Mouse (Mus musculus) ES-E14 (cell line): ENCODE measurements around the gene Fiz1. TPM values are rescaled to one million over a fixed set of nuclear protein-coding genes. Genes with fewer than 3 reads are reported as not detected.
A peak's percentile ranks its signal among the peaks of the same experiment; 100 is the strongest.

Experiments
- DNase-seq: peaks from one replicate; pipeline ENCODE4 v3.0.0-alpha.2; 2013; ENCODE audit warnings: low read depth, low spot score
- H3K27ac ChIP-seq: 2 replicates; pipeline ENCODE4 v1.5.1; 2012; ENCODE audit warnings: low read depth, mild to moderate bottlenecking, low read length, moderate library complexity, mixed read lengths; ENCODE audit not compliant: poor library complexity, insufficient read depth, severe bottlenecking
- H3K36me3 ChIP-seq: 2 replicates; pipeline ENCODE4 v1.6.1; 2012; ENCODE audit warnings: mild to moderate bottlenecking, low read length, moderate library complexity, mixed read lengths; ENCODE audit not compliant: control insufficient read depth, poor library complexity, insufficient read depth, severe bottlenecking
- H3K4me1 ChIP-seq, 2 experiments: fragments of 150-350 bp in 1 of 2; sonication (generic) in 1 of 2; 2 replicates each; pipeline ENCODE4 v1.6.1; 2012; ENCODE audit warnings: low read length in 2 of 2, mild to moderate bottlenecking in 1 of 2, mixed read lengths in 1 of 2; ENCODE audit not compliant: control insufficient read depth in 2 of 2, insufficient read depth in 2 of 2, poor library complexity in 1 of 2
- H3K4me3 ChIP-seq, 2 experiments: fragments of 150-350 bp in 1 of 2; sonication (generic) in 1 of 2; 2 replicates each; pipeline ENCODE4 v1.5.1; 2012; ENCODE audit warnings: low read length in 2 of 2, low read depth in 1 of 2, mild to moderate bottlenecking in 1 of 2, mixed read lengths in 1 of 2; ENCODE audit not compliant: insufficient read depth in 1 of 2, poor library complexity in 1 of 2, severe bottlenecking in 1 of 2
- H3K9ac ChIP-seq: 2 replicates; pipeline ENCODE4 v1.6.1; 2012; ENCODE audit warnings: low read depth, mild to moderate bottlenecking, low read length, mixed read lengths; ENCODE audit not compliant: poor library complexity, insufficient read depth, severe bottlenecking
- H3K9me3 ChIP-seq: fragments of 150-350 bp; sonication (generic); 2 replicates; pipeline ENCODE4 v1.6.1; 2012; ENCODE audit warnings: low read depth, mild to moderate bottlenecking, low read length; ENCODE audit not compliant: control insufficient read depth, insufficient read depth
- CHD2 ChIP-seq: IDR thresholded peaks from 2 replicates; pipeline ENCODE4 v1.6.1; 2014; ENCODE audit warnings: mild to moderate bottlenecking, low read depth, low read length, inconsistent platforms
- HCFC1 ChIP-seq: IDR thresholded peaks from 2 replicates; pipeline ENCODE4 v1.6.1; 2012; ENCODE audit warnings: low read length, inconsistent platforms, borderline replicate concordance; ENCODE audit not compliant: insufficient read depth
- MAFK ChIP-seq: IDR thresholded peaks from 2 replicates; pipeline ENCODE4 v1.6.1; 2014; ENCODE audit warnings: mild to moderate bottlenecking, low read depth, low read length, inconsistent platforms; ENCODE audit not compliant: insufficient read depth
- ZC3H11A ChIP-seq: IDR thresholded peaks from 2 replicates; pipeline ENCODE4 v1.6.1; 2012; ENCODE audit warnings: low read depth, mild to moderate bottlenecking, inconsistent platforms, low read length, borderline replicate concordance
- ZNF384 ChIP-seq: IDR thresholded peaks from 2 replicates; pipeline ENCODE4 v1.6.1; 2012; ENCODE audit warnings: low read depth, low read length, inconsistent platforms
- in situ Hi-C, 2 experiments: fragments of 600-800 bp; cut with MboI; formaldehyde crosslinking; loops; one replicate each; pipeline ENCODE4 v1.15.1; 2025; ENCODE audit warnings: low sequenced_read_pairs in 2 of 2, inconsistent platforms in 1 of 2; ENCODE audit not compliant: unreplicated experiment in 2 of 2
- total RNA-seq: library from RNA; depleted of rRNA; stranded (reverse); fragments of 300-350 nt; gene quantifications from 2 replicates; pipeline ENCODE4 v1.2.3, GENCODE M21; 2012

Gene Fiz1
- total RNA-seq, 1 experiment, result 47.4 TPM

- H3K27ac ChIP-seq, result no peak overlapping the region
- no peak for DNase-seq
Observed at GRCm38 (mm10) chr7:5056651-5057263, 42.3 kb upstream of the Fiz1 start.

DNA sequence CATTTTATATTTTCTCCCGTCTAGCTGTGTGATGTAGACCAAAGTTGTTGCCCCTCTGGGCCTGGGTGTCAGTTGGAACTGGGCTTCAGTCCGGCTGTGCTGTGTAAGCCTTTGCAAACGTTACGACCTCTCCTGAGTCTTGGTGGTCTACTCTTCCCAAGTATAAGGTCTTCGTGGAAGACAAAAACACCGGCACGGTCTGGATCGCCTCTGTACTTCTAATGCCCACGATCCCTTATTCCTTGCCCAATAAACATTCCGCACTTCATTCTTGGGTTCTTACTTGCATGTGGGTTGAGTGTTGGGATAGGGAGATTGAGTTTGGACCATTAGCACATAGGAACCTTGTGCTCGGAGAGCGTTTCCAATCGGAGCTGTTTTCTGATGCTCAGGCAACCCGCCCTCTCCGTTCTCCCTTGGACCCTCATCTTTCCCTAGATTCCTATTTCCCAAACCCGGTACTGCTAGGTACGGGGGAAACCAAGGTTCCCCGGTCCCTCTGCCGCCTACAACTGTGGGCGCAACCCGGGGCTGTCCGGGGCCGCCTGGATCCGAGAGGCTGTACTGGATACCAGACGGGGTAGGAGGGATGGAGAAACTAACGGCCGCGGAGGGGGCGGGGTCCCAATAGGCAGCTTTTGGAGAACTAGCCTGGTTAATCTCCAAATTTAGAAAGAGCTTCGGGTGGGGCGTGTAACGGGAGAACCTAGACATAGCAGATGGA lies 39.1 kb upstream of the Fiz1 start:
- TF ChIP-seq HCFC1 (peak; percentile 61; the same call in 1 of the 2 replicates), CHD2 (no peak)
- DNase-seq, result no peak
- H3K9ac ChIP-seq, result peak overlapping the region; percentile 70; the same call in 1 of the 2 replicates
- H3K27ac ChIP-seq, result no peak overlapping the region
- no peaks in the 10 kb centered on the region for H3K9me3 ChIP-seq
- in situ Hi-C loops, result no loop called here
- H3K4me3 ChIP-seq, result peak overlapping the region; percentile 68 to 86
- no peaks in the 10 kb centered on the region for H3K36me3 ChIP-seq
- peaks cover 3 to 11% of the 10 kb centered on the region in 2 experiments; a peak in 1 of 4 replicates for H3K4me1 ChIP-seq

More at GRCm38 (mm10) chr7:5056651-5057263, 42.3 kb upstream of the Fiz1 start:
- H3K4me1 ChIP-seq, result peaks cover 0 to 11% of the 10 kb centered on the region in 2 experiments; a peak in 1 of 4 replicates
- H3K9me3 ChIP-seq, result no peaks in the 10 kb centered on the region
- H3K36me3 ChIP-seq, result peaks cover 2% of the 10 kb centered on the region; the same call in 1 of the 2 replicates
- no peak for TF ChIP-seq HCFC1
- no peak for TF ChIP-seq MAFK
- TF ChIP-seq ZNF384, result no peak
- TF ChIP-seq CHD2, result no peak
- TF ChIP-seq ZC3H11A, result no peak
- peak overlapping the region; percentile 51 to 75 for H3K4me3 ChIP-seq
- in situ Hi-C loops, result no loop called here
- peak overlapping the region; percentile 82 for H3K9ac ChIP-seq

- TF ChIP-seq ZNF384, result no peak
- TF ChIP-seq CHD2, result no peak
- TF ChIP-seq ZC3H11A, result no peak
- peak overlapping the region; percentile 68 to 86 for H3K4me3 ChIP-seq
- H3K9ac ChIP-seq, result peak overlapping the region; percentile 71
- H3K27ac ChIP-seq, result no peak overlapping the region
- H3K9me3 ChIP-seq, result no peaks in the 10 kb centered on the region
- H3K4me1 ChIP-seq, result peaks cover 3 to 10% of the 10 kb centered on the region in 2 experiments; a peak in 1 of 4 replicates
- in situ Hi-C loops, result no loop called here
- H3K36me3 ChIP-seq, result no peaks in the 10 kb centered on the region
- no peak for DNase-seq
Observed at GRCm38 (mm10) chr7:5052931-5053343, 38.4 kb upstream of the Fiz1 start.

GRCm38 (mm10) chr7:5052438-5052837 lies 37.9 kb upstream of the Fiz1 start:
- H3K4me1 ChIP-seq, result peaks cover 3 to 6% of the 10 kb centered on the region in 2 experiments; a peak in 1 of 4 replicates
- in situ Hi-C loops, result no loop called here
- TF ChIP-seq ZC3H11A (no peak), HCFC1 (no peak), ZNF384 (no peak), MAFK (no peak), CHD2 (no peak)
- DNase-seq, result no peak
- peak overlapping the region; percentile 68 to 86 for H3K4me3 ChIP-seq
- no peaks in the 10 kb centered on the region for H3K36me3 ChIP-seq
- H3K27ac ChIP-seq, result no peak overlapping the region
- H3K9ac ChIP-seq, result peak overlapping the region; percentile 87
- H3K9me3 ChIP-seq, result no peaks in the 10 kb centered on the region
